Mouse (Mus musculus) lung, postnatal 25 days (tissue): ENCODE measurements around the gene Copb2.

Experiments used
- DNase-seq: peaks from one replicate; pipeline ENCODE4 v3.0.0; 2022; ENCODE audit warnings: low spot score

Gene Copb2

GRCm38 (mm10) chr9:98563137-98564126 lies at the start of gene Copb2:
TSS of gene Copb2 (plus strand) at chr9:98563721.
- DNase-seq: peak; percentile 98

GRCm38 (mm10) chr9:98523872-98524271 lies 39.6 kb upstream of the Copb2 start:
- no peak for DNase-seq

GRCm38 (mm10) chr9:98524786-98525542 lies 38.6 kb upstream of the Copb2 start:
- no peak for DNase-seq

- no peak for DNase-seq
Measured at GRCm38 (mm10) chr9:98525543-98525924, 38.0 kb upstream of the Copb2 start.

GRCm38 (mm10) chr9:98527226-98527625 lies 36.3 kb upstream of the Copb2 start:
- DNase-seq: no peak

- DNase-seq: no peak
Measured at GRCm38 (mm10) chr9:98529776-98530175, 33.7 kb upstream of the Copb2 start.

GRCm38 (mm10) chr9:98530999-98531398 lies 32.5 kb upstream of the Copb2 start:
- no peak for DNase-seq

GRCm38 (mm10) chr9:98534675-98535280 lies 28.7 kb upstream of the Copb2 start:
- DNase-seq: no peak

GRCm38 (mm10) chr9:98535763-98536162 lies 27.8 kb upstream of the Copb2 start:
- no peak for DNase-seq

- DNase-seq: no peak
Measured at GRCm38 (mm10) chr9:98538017-98538712, 25.4 kb upstream of the Copb2 start.

GRCm38 (mm10) chr9:98538713-98539360 lies 24.7 kb upstream of the Copb2 start:
- DNase-seq: peak; percentile 63

- no peak for DNase-seq
Measured at GRCm38 (mm10) chr9:98544042-98544441, 19.5 kb upstream of the Copb2 start.

- DNase-seq: no peak
Measured at GRCm38 (mm10) chr9:98583852-98584251, 20.3 kb downstream of the Copb2 start.

- DNase-seq: no peak
Measured at GRCm38 (mm10) chr9:98600094-98600493, 36.6 kb downstream of the Copb2 start.

GRCm38 (mm10) chr9:98601156-98601836 lies 37.8 kb downstream of the Copb2 start, which contains the start of gene Mrps22:
TSS of gene Mrps22 (minus strand) at chr9:98601660.
- DNase-seq: peak; percentile 90

GRCm38 (mm10) chr9:98601837-98602359 lies 38.4 kb downstream of the Copb2 start:
- DNase-seq: no peak

- DNase-seq: no peak
Measured at GRCm38 (mm10) chr9:98604896-98605295, 41.4 kb downstream of the Copb2 start.

- DNase-seq: no peak
Measured at GRCm38 (mm10) chr9:98628480-98628879, 65.0 kb downstream of the Copb2 start.

- no peak for DNase-seq
Measured at GRCm38 (mm10) chr9:98633287-98634162, 70.0 kb downstream of the Copb2 start.
